Mouse (Mus musculus) testis, postnatal 14 days (tissue): Measurements from ENCODE around the gene 4930467E23Rik.
"Not testable (repeated sequence)": the region's sequence is repeated elsewhere in the genome, so short reads cannot be mapped to it uniquely, and the experiment has no call there.

ENCODE experiments used
- DNase-seq: peaks from one replicate; pipeline ENCODE4 v3.0.0; 2021; ENCODE audit warnings: low spot score

The 4930467E23Rik gene

DNA sequence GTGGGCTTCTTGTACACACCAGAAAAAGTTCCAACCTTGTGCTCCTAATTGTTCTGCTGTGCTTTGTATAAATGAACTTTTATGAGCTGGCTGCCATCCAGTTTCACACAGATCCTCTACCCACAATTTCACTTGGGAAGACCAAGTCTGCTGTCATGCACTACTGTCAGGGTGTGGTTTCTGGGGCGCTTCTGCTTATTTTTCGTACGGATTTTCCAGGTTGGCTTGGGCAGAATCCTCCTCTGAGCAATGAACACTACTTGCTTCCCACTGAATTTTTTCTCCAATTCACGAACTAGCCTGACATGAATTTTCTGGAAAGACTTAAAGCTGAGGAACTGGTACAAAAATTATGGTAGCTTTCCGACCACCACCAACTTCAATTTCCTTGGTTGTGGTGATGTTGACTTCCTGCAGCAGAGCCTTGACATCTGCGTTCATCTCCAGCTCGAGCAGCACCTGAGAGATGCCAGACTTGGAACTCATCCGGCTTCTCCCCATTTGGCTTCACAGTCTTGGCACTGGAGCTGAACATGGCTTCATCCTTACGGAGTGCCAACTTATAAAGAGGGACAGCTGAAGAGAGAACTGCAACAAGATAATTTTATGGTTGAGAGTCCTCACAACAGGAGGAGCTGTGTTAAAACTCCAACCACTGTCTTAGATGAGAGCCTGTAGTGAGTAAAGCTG, 18.1 kb upstream of the 4930467E23Rik start:
- DNase-seq, result not testable (repeated sequence)

DNA sequence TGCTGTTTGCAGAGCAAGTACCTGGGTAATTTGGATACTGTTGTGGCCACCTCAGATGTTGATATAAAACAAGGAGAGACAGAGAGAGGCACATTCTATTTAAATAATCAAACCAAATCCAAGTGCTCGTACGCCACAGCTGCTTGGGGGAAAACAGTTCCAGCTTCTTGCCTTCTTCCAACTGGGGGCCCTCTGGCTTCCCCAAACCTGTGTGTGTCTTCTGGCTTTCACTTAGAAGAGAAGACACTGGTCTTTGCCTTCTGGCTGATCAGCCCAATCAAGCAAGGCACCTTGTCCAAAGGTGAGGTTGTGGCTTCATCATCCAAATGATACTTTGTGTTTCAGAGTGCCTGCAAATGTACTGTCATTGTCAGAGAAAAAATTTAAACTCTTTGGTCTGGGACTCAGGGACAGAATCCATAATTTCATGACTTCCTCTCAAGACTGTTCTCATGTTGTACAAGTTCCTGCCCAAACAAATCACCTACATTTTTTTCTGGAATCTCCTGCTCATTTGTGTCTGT, 17.1 kb upstream of the 4930467E23Rik start:
- not testable (repeated sequence) for DNase-seq

DNA sequence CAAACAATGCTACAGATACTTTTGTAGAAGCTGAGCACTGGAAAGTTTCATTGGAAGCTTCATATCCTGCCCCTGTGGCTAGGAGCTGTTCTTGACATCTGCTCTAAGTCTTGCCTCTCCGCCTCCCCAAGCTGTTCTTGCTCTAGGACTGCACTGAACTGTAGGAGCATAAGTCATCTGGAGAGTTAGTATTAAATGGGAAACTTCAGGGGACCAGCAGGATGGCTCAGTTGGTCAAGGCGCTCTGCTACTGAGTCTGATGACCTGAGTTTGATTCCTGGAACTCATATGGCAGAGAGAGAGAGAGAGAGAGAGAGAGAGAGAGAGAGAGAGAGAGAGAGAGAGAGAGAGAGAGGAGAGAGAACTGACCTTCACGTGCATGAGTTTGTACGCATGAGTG, 16.6 kb upstream of the 4930467E23Rik start:
- DNase-seq, result not testable (repeated sequence)

DNA sequence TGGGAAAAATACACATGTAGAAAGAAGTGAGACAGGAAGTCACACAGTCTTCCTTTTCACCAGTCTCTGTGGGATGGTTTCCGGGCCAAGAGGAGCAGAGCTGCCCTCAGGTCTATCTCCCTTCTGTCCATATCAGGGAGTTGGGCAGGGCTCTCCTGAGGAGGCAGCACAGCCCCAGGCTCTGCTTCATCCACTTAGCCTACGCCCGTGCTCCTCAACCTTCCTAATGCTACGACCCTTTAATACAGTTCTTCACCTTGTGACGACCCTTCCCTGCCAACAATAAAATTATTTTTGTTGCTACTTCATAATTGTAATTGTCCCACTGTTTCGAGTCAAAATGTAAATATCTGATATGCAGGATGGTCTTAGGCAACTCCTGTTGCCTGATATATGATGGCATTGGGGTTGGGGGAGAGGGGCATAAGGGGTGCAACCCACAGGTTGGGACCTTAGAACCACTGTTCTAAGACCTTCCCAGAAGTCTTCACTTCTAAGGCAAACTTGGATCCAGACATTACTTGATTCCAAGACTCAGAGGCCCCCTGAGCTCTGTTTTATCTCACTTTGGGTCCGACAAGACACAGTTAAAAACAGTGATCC, 16.0 kb upstream of the 4930467E23Rik start:
- DNase-seq, result not testable (repeated sequence)

DNA sequence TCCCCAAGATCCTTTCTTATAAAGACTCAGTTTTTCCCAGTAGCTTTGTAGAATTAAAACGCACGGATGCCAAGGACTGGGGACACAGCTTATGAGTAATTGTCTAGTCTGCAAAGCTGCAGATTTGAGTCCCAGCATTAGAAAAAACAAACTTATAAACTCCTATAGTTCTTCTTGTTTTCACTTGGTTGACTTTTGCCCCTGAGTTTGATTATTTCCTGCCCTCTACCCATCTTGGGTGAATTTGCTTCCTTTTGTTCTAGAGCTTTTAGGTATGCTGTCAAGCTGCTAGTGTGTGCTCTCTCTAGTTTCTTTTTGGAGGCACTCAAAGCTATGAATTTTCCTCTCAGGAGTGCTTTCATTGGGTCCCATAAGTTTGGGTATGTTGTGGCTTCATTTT, 14.9 kb upstream of the 4930467E23Rik start:
- DNase-seq, result not testable (repeated sequence)

DNA sequence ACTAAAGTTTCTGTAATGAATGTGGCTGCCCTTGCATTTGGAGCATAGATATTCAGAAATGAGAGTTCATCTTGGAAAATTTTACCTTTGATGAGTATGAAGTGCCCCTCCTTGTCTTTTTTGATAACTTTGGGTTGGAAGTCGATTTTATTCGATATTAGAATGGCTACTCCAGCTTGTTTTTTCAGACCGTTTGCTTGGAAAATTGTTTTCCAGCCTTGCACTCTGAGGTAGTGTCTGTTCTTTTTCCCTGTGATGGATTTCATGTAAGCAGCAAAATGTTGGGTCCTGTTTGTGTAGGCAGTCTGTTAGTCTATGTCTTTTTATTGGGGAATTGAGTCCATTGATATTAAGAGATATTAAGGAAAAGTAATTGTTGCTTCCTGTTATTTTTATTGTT, 14.1 kb upstream of the 4930467E23Rik start:
- not testable (repeated sequence) for DNase-seq

DNA sequence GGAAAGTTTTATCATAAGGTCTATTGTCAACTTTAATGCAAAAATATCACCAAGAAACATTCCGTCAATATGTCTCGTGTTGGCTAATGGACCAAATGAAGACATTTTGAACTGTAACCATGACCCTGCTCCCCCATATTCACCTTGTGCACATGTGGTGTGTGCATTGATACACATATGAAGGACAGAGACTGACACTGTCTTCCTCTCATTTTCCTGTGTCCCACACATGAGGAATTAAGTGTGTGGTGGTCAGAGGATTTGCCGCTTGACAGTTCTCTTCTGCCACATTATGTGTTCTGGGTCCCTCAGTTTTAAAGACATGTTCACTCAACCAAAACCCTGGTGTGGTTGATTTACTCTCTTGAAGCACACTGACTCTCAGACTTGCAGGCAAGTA, 11.5 kb upstream of the 4930467E23Rik start:
- not testable (repeated sequence) for DNase-seq

DNA sequence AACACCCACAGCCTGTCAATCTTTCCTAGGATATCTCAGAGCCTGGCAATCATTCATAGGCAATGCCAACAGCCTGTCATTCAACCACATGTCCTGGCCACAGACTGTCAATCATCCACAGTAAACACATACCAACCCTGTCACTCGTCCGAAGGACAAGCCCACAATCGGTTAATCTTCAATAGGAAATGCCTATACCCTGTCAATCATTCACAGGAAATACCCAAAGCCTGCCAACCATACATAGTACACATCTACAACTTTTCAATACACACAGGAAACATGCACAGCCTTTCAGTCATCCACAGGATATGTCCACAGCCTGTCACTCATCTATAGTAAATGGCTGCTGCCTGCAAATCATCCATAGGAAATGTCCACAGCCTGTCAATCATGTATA, 9.9 kb upstream of the 4930467E23Rik start:
- DNase-seq, result not testable (repeated sequence)

DNA sequence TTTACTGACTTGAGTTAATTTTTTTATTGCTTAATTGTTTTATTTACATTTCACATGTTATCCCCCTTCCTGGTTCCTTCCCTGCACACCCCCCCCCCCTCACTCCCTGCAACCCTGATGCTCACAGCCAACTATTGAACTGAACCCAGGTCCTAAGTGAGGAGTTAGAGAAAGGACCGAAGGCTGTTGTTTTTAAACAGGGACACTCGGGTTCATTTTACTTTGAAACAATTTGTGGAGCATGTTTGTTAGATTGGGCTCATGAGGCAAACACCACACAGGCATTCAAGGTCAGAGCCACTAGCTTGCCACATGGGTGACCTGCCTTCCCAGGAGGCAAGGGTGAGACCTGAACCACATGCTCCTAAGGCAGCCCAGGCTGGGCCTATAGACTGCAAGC, 4.5 kb upstream of the 4930467E23Rik start:
- not testable (repeated sequence) for DNase-seq

DNA sequence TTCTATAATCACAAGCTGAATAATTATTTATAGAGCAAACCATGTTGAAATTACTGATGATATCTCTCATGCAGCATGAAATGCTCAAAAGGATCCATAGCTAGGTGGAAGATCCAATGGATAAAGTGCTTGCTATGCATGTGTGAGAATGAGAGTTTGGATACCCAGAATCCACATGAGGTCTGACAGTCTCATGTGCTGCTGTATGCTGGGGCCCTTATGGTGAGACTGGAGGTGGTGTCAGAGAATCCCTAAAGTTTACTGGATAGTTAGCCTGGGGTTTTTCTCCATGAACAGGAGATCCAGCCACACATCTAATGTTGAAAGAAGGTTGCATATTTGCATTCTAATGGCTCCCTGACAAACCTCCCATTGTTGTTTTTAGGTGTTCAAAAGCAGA, 22.4 kb downstream of the 4930467E23Rik start:
- DNase-seq, result peak; percentile 3

DNA sequence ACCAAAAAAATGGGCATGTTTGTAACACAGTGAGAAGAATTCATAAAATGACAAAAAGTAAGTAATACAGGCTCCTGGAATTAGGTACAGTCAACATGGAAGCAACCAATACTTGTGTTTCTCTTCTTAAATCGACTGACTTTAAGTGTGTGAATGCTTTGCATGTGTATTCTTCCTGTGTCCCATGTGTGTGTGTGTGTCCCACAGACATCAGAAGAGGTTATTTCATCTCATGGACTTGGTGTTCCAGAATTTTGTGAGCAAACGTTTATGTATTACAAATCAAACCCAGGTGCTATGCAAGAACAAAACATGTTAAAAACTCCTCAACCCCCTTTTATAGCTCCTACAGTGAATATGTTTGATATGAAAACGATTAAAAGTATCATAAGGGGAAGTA, 24.8 kb downstream of the 4930467E23Rik start:
- DNase-seq, result not testable (repeated sequence)

DNA sequence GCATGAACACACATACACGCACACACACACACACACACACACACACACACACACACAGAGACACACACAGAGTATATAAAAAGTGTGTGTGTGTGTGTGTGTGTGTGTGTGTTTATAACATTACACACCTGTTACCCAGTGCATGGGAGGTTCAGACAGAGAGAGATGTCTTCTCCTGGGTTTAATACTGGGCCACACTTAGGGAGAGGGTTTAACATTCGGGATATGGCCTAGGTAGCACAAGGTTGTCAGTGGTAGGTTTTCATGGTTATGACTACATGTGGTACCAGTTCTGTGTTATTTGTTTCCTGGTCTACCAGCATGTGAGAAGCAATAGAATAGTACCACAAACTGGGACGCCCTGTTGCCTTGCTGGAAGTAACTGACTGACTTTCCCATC, 25.6 kb downstream of the 4930467E23Rik start:
- not testable (repeated sequence) for DNase-seq

DNA sequence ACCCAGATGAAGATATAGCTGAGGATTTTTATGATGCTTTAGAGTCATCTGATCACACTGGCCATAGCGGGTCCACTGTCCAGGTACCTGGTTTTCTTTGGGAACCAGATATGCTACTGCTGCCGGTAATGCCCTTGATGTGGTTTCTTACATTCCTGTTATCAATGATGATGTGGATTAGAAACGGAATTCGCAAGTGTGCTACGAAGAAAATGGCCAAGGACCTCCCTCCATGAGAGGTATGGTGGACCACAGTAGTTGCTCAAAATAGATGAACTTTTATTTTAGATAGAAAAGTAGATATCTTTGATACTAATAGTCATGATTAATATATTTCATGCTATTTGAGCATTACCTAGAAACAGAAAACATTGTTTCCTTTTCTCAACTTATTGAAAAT, 32.3 kb downstream of the 4930467E23Rik start:
- DNase-seq, result not testable (repeated sequence)

DNA sequence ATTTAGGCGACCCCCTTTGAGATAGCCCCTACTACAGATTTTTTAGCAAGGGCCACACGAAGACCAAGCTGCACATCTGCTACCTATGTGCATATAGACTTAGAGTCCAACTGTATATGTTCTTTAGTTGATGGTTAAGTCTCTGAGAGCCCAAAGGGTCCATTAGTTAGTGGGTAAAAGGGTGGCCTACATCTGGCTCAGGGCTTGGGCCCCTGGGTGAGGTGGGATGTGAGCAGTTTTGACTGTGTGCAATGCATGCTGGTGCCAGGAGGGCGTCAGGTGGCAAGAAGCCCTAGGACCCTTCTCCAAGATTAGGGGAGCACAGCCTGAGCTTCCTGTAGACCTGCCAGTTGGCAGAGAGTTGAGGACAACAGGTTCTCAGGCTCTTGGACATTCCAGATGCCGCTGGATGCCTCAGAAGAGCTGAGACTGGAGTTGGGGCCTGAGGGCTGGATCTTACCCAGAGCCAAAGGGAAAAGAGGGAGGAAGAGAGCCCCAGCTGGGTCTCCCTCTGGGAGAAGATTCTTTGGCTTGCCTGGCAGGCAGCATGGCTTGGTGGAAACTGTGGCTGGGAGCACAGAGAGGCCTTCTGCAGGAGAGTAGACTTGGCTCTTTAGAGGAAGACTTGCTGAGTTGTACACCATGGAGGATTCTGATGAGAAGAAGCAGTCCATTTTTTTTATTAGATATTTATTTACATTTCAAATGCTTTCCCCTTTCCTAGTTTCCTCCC, 33.6 kb downstream of the 4930467E23Rik start:
- DNase-seq, result not testable (repeated sequence)

DNA sequence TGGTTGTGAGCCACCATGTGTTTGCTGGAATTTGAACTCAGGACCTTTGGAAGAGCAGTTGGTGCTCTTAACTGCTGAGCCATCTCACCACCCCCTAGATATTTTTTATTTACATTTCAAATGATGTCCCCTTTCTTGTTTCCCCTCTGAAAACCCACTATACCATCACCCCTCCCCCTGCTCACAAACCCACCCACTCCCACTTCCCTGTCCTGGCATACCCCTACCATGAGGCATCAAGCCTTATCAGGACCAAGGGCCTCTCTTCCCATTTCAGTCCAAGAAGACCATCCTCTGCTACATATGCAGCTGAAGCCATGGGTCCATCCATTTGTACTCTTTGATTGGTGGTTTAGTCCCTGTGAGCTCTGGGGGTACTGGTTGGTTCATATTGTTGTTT, 36.2 kb downstream of the 4930467E23Rik start:
- peak; percentile 50 for DNase-seq

DNA sequence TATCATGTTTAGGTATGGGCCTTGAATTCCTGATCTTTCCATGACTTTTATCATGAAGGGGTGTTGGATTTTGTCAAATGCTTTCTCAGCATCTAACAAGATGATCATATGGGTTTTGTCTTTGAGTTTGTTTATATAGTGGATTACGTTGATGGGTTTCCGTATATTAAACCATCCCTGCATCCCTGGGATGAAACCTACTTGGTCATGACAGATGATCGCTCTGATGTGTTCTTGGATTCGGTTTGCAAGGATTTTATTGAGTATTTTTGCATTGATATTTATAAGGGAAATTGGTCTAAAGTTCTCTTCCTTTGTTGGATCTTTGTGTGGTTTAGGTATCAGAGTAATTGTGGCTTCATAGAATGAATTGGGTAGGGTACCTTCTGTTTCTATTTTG, 44.1 kb downstream of the 4930467E23Rik start:
- DNase-seq, result not testable (repeated sequence)

DNA sequence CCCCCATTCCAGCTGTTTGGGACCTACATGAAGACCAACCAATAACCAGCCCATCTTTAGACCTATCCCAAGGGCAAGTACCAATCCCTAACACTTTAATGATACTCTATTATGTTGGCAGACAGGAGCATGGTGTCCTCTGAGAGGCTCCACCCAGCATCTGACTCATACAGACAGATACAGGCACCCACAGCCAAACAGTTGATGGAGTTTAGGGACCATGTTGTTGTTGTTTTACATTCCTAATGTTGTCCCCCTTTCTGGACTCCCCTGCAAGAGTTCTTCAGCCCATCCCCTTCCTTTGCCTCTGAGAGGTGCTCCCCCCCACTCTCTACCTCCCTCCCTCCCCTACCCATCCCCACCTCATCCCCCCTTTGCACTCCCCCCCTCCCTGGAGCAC, 46.9 kb downstream of the 4930467E23Rik start:
- DNase-seq, result not testable (repeated sequence)

DNA sequence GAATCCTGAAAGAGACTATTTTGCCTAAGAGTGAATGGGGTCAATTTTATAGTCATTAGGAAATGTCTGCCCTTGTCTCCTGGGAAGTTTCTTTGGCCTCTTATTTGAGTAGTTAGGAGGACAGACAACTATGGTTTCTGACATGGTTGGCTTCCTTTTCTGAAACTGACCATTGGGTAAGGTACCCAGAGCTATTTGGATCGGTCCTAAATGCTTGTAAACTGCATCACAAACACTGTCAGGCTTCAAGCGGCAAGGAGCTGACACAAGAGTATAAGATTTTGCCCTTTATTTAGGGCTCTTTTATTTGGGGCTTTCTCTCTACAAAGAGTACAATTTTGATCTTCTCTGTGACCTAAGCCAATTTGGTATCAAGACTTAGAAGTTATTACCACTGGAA, 48.1 kb downstream of the 4930467E23Rik start:
- DNase-seq, result not testable (repeated sequence)

DNA sequence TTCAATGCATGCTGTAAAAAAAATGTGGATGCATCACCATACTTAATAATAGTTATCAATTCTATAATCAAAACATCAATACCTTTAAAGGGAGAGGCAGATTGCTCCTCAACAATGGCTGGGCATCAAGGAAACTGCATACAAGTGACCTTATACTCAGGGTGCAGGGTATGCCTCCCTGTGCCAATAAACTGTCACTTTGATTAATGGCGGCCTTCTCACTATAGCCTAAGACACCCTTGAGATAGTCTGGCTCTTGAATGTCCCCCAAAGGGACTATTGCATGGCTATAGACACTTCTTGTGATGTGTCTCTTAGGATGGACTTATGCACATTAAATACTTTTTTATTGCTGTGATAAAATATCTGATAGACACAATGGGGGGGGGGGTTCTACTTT, 48.8 kb downstream of the 4930467E23Rik start:
- DNase-seq, result not testable (repeated sequence)

DNA sequence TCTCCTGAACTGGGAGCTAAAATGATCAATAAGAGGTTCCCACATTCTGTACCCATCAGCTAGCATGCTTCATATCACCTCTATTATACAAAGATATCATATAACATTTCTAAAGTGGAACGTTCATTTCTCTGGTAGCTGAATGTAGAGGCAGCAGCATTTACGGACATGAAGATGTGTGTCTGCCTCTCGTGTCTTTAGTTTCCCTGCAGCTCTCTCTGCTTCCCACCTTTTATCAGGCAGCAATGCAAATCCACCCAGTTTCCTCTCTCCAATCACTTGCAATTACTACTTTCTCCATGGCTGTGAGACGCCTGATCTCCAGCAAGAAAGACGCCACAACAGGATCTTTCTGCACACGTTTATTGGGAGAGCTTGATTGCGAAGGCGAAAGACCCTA, 49.5 kb downstream of the 4930467E23Rik start:
- DNase-seq, result not testable (repeated sequence)

DNA sequence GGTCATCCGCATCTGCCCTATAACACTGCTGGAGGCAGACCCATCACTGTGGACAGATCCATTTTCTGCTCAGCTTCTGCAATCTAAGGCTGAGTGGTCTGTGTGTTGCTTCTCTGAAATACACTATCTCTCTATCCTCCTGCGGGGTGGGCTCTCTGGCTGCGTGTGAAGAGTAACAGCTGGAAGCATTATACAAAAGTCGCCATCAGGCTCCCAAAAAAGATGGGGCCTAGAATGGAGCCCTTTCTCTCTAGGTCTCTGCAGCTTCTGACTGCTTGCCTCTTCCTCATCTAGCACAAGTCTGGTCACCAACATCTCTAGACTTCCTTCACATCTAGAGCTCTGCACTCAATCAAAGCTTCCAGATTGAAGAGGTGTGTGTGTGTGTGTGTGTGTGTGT, 50.8 kb downstream of the 4930467E23Rik start:
- not testable (repeated sequence) for DNase-seq

DNA sequence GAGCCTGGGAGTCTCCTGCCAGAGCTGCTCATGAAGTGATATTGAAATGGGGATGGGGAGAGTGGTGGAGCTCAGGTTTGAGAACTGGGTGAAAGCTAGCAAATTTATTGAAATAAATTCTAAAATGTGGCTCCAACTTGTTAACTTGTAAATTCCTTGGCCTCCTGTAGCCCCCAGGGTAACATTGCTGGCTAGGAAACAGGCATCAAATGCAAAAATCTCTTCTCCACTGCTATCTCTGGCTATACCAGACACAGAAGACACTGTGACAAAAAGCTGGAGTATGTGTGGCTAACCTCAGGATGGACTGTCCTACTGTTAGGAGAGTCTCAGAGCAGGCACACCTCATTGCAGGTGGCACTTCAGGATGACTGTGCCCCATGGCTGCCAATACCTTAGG, 51.3 kb downstream of the 4930467E23Rik start:
- not testable (repeated sequence) for DNase-seq
